Mouse (Mus musculus) hindbrain, embryonic 11.5 days (tissue): ENCODE results near the gene Utp15. TPM values are rescaled to one million over a fixed set of nuclear protein-coding genes. Genes with fewer than 3 reads are reported as not detected.

Experiments
- ATAC-seq: fragments of 200-750 bp; cut with Nextera tagmentation; 2 replicates; pipeline ENCODE4 v1.8.0; 2017; ENCODE audit warnings: mild to moderate bottlenecking, moderate TSS enrichment, moderate library complexity; ENCODE audit not compliant: low FRiP score
- DNase-seq: peaks from one replicate; pipeline ENCODE4 v3.0.0-alpha.2; 2015; ENCODE audit warnings: low spot score
- H3K27ac ChIP-seq: fragments of 300-500 bp; sonication (generic); 2 replicates; pipeline ENCODE4 v1.5.1; 2014; ENCODE audit warnings: mild to moderate bottlenecking, low read depth, low read length
- H3K27me3 ChIP-seq: fragments of 300-500 bp; sonication (generic); 2 replicates; pipeline ENCODE4 v1.6.1; 2014; ENCODE audit warnings: mild to moderate bottlenecking, low read length, moderate library complexity, mixed read lengths; ENCODE audit not compliant: control insufficient read depth, insufficient read depth
- H3K36me3 ChIP-seq: fragments of 300-500 bp; sonication (generic); 2 replicates; pipeline ENCODE4 v1.6.1; 2014; ENCODE audit warnings: mild to moderate bottlenecking, low read length, moderate library complexity, mixed read lengths; ENCODE audit not compliant: control insufficient read depth, insufficient read depth
- H3K4me1 ChIP-seq: fragments of 300-500 bp; sonication (generic); replicated peaks from 2 replicates; pipeline ENCODE4 v1.6.1; 2014; ENCODE audit warnings: low read length, mixed read lengths; ENCODE audit not compliant: control insufficient read depth, insufficient read depth
- H3K4me2 ChIP-seq: fragments of 300-500 bp; sonication (generic); replicated peaks from 2 replicates; pipeline ENCODE4 v1.6.1; 2014; ENCODE audit warnings: mild to moderate bottlenecking, low read depth, low read length
- H3K4me3 ChIP-seq: fragments of 300-500 bp; sonication (generic); 2 replicates; pipeline ENCODE4 v1.5.1; 2014; ENCODE audit warnings: low read depth, low read length
- H3K9ac ChIP-seq: fragments of 300-500 bp; sonication (generic); 2 replicates; pipeline ENCODE4 v1.6.1; 2014; ENCODE audit warnings: low read depth, low read length
- H3K9me3 ChIP-seq: fragments of 300-500 bp; sonication (generic); 2 replicates; pipeline ENCODE4 v1.6.1; 2016; ENCODE audit warnings: low read length; ENCODE audit not compliant: control insufficient read depth
- WGBS: fragments of 180-500 bp; shearing (Covaris S2); extraction: QIAGEN DNeasy Blood & Tissue Kit; methylation state at CpG from one replicate; pipeline ENCODE4 v1.1.7; 2014; 5-methylcytosine and 5-hydroxymethylcytosine counted together
- polyA plus RNA-seq: library from polyadenylated mRNA; unstranded; fragments of >200 nt; fragmentation: Nextera tagmentation; extraction: Ambion mirVana; gene quantifications from 2 replicates; pipeline ENCODE4 v1.2.1, GENCODE M21; 2014

Utp15 gene
- polyA plus RNA-seq, 1 experiment from 2014 or later = 33.9 TPM

- no peaks in the 10 kb centered on the region for H3K36me3 ChIP-seq
- WGBS = 90% methylated on average over 6 of the region's 6 CpGs
- ATAC-seq = no peak
Observed at GRCm38 (mm10) chr13:98297883-98298482, 35.1 kb upstream of the Utp15 start.

GRCm38 (mm10) chr13:98296072-98296471 is 33.2 kb upstream of the Utp15 start:
- no peaks in the 10 kb centered on the region for H3K4me1 ChIP-seq
- H3K9me3 ChIP-seq = no peaks in the 10 kb centered on the region
- no peaks in the 10 kb centered on the region for H3K36me3 ChIP-seq
- no peak overlapping the region for H3K4me3 ChIP-seq
- DNase-seq = no peak
- H3K9ac ChIP-seq = no peak overlapping the region
- ATAC-seq = no peak
- H3K27ac ChIP-seq = no peak overlapping the region
- no peak overlapping the region for H3K4me2 ChIP-seq
- WGBS = 45% methylated on average over 5 of the region's 5 CpGs
- no peaks in the 10 kb centered on the region for H3K27me3 ChIP-seq

More at GRCm38 (mm10) chr13:98297883-98298482, 35.1 kb upstream of the Utp15 start:
- no peaks in the 10 kb centered on the region for H3K9me3 ChIP-seq
- no peak overlapping the region for H3K27ac ChIP-seq
- H3K9ac ChIP-seq = no peak overlapping the region
- H3K4me3 ChIP-seq = no peak overlapping the region
- H3K4me1 ChIP-seq = no peaks in the 10 kb centered on the region
- no peaks in the 10 kb centered on the region for H3K27me3 ChIP-seq
- H3K4me2 ChIP-seq = no peak overlapping the region
- no peak for DNase-seq

GRCm38 (mm10) chr13:98291712-98292111 is 28.9 kb upstream of the Utp15 start:
- Histone ChIP-seq H3K4me1 (no peaks in the 10 kb centered on the region), H3K9me3 (no peaks in the 10 kb centered on the region), H3K27me3 (no peaks in the 10 kb centered on the region), H3K36me3 (no peaks in the 10 kb centered on the region), H3K27ac (no peak overlapping the region), H3K4me2 (no peak overlapping the region), H3K4me3 (no peak overlapping the region), H3K9ac (no peak overlapping the region)
- WGBS = 80% methylated on average over 8 of the region's 8 CpGs
- no peak for ATAC-seq
- no peak for DNase-seq

GRCm38 (mm10) chr13:98290719-98291118 is 27.9 kb upstream of the Utp15 start:
- Histone ChIP-seq H3K4me3 (no peak overlapping the region), H3K9ac (no peak overlapping the region), H3K9me3 (no peaks in the 10 kb centered on the region), H3K27me3 (no peaks in the 10 kb centered on the region), H3K4me1 (no peaks in the 10 kb centered on the region), H3K4me2 (no peak overlapping the region), H3K36me3 (no peaks in the 10 kb centered on the region), H3K27ac (no peak overlapping the region)
- WGBS = 37% methylated on average over 2 of the region's 2 CpGs
- no peak for ATAC-seq
- DNase-seq = no peak

GRCm38 (mm10) chr13:98280990-98281650 is 18.3 kb upstream of the Utp15 start:
- Histone ChIP-seq H3K4me1 (no peaks in the 10 kb centered on the region), H3K27me3 (no peaks in the 10 kb centered on the region), H3K36me3 (no peaks in the 10 kb centered on the region), H3K9me3 (no peaks in the 10 kb centered on the region), H3K4me2 (no peak overlapping the region), H3K9ac (no peak overlapping the region), H3K4me3 (no peak overlapping the region), H3K27ac (no peak overlapping the region)
- ATAC-seq (no peak), DNase-seq (no peak)
- WGBS = 85% methylated on average over 12 of the region's 12 CpGs

GRCm38 (mm10) chr13:98279686-98280085 is 16.8 kb upstream of the Utp15 start, which contains the start of gene Gm21976:
TSS of gene Gm21976 (plus strand) at chr13:98279887.
- Histone ChIP-seq H3K36me3 (no peaks in the 10 kb centered on the region), H3K4me2 (no peak within 1 kb of the TSS), H3K4me3 (no peak within 1 kb of the TSS), H3K27me3 (no peaks in the 10 kb centered on the region), H3K4me1 (no peaks in the 10 kb centered on the region), H3K27ac (no peak within 1 kb of the TSS), H3K9ac (no peak within 1 kb of the TSS), H3K9me3 (no peaks in the 10 kb centered on the region)
- DNase-seq (no peak), ATAC-seq (no peak)
- 91% methylated on average over 5 of the region's 5 CpGs for WGBS

GRCm38 (mm10) chr13:98277501-98277900 is 14.7 kb upstream of the Utp15 start:
- Histone ChIP-seq H3K27ac (no peak overlapping the region), H3K36me3 (no peaks in the 10 kb centered on the region), H3K4me3 (no peak overlapping the region), H3K4me2 (no peak overlapping the region), H3K9me3 (no peaks in the 10 kb centered on the region), H3K9ac (no peak overlapping the region), H3K27me3 (no peaks in the 10 kb centered on the region), H3K4me1 (no peaks in the 10 kb centered on the region)
- DNase-seq (no peak), ATAC-seq (no peak)
- 84% methylated on average over 2 of the region's 2 CpGs for WGBS

- WGBS = 90% methylated on average over 7 of the region's 7 CpGs
- H3K4me1 ChIP-seq = no peaks in the 10 kb centered on the region
- H3K4me2 ChIP-seq = no peak overlapping the region
- no peak overlapping the region for H3K9ac ChIP-seq
- ATAC-seq (no peak), DNase-seq (no peak)
- H3K27ac ChIP-seq = no peak overlapping the region
- H3K27me3 ChIP-seq = no peaks in the 10 kb centered on the region
- H3K36me3 ChIP-seq = no peaks in the 10 kb centered on the region; the same call in 1 of the 2 replicates
- no peak overlapping the region for H3K4me3 ChIP-seq
- H3K9me3 ChIP-seq = no peaks in the 10 kb centered on the region
Observed at GRCm38 (mm10) chr13:98276253-98276652, 13.4 kb upstream of the Utp15 start.

GRCm38 (mm10) chr13:98275646-98276045 is 12.8 kb upstream of the Utp15 start:
- Histone ChIP-seq H3K27me3 (no peaks in the 10 kb centered on the region), H3K4me2 (no peak overlapping the region), H3K4me1 (no peaks in the 10 kb centered on the region), H3K4me3 (no peak overlapping the region), H3K27ac (no peak overlapping the region), H3K36me3 (no peaks in the 10 kb centered on the region; the same call in 1 of the 2 replicates), H3K9ac (no peak overlapping the region), H3K9me3 (no peaks in the 10 kb centered on the region)
- ATAC-seq = no peak
- no peak for DNase-seq
- WGBS = 84% methylated on average over 4 of the region's 4 CpGs
